Mouse (Mus musculus): Measurements from ENCODE around the gene Zfp830.

GRCm38 (mm10) chr11:82739006-82739405, 25.1 kb upstream of the Zfp830 start:
- TF ChIP-seq CTCF (IDR thresholded peaks at IDR 0.05; ENCODE audit: low read depth, low read length) (no peak), TAL1 (conservative IDR thresholded peaks at IDR 0.05; ENCODE audit: low read depth, low read length) (no peak), GATA1 (IDR thresholded peaks at IDR 0.05; ENCODE audit: borderline replicate concordance, low read length) (no peak), POLR2AphosphoS5 (IDR thresholded peaks at IDR 0.05; ENCODE audit: insufficient replicate concordance, low read depth, low read length) (no peak), GATA2 (IDR thresholded peaks at IDR 0.05; ENCODE audit: borderline replicate concordance, low read depth, low read length) (no peak)

All from G1E (cell line).